Comparison of ENCODE assay signal across 8 mouse cellular contexts in the genomic region with DNA sequence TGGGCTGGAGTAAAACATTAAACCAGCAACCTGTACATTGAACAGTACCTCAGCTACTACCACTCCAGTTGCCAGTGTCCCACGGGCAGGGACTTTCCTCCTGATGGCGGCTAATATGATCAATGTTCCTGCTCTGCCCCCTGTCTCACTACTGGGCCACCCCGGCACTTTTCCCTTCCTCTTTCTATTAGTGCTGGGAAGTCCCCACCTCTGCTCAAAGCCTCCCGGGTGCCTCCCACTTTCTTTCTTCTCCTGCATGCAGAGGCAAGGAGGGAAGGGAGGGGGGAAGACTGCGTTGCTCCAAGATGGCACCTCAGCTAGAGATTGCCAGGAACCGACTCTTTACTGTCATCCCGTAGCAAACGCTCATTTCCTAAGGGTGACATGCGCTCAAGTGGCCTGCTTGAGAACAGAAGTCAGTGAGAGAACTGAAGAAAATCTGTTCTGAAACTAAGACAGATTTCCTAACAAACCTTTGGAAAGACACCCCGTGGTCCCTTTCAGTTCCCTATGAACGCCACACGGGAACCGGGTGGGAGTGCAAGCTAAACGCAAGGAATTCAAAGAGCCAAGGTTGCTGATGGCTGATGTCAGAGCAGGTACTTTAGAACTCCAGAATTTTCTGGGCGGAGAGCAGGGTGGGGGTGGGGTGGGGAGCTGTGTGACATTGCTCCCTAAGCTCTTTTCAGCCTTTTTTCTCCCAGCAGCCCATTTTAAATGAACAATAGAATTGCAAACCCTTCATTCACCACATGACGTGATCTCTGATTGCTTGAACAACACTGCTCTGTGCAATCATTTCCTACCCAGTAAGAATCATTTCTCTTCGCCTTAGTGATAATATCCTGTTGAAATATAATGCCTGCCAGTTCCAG.
DNase-seq lines count a peak whose midpoint lies in the region; ATAC-seq and TF ChIP-seq lines count a peak whose summit lies in the region.

No protein-coding gene starts in this region.

- H3K4me3 ChIP-seq in cortical plate, adult 2 months (ENCODE audit: insufficient read depth, low read length), result peak overlapping the region; percentile 42
- H3K4me3 ChIP-seq in heart, embryonic 10.5 days, result peak overlapping the region; percentile 42
- H3K4me3 ChIP-seq in kidney, embryonic 14.5 days (ENCODE audit: low read length), result peak overlapping the region; percentile 23
- peak overlapping the region in 1 of 2 experiments; percentile 32; a peak in 2 of 4 replicates for H3K4me3 ChIP-seq in liver, embryonic 14.5 days (ENCODE audit: insufficient read depth in 1 of 2, low read depth in 2 of 2, low read length in 2 of 2)

- TF ChIP-seq POLR2A in cortical plate, adult 2 months (IDR thresholded peaks at IDR 0.05; ENCODE audit: extremely low read depth, insufficient read depth, low read length), result 0 out of 2 replicates have a peak, but pooled peaks have one; percentile 25

- peak overlapping the region; percentile 83; the same call in 1 of the 2 replicates for H3K27ac ChIP-seq in cortical plate, adult 2 months (ENCODE audit: insufficient read depth, low read length)
- peak overlapping the region; percentile 82 for H3K27ac ChIP-seq in heart, embryonic 10.5 days
- peak overlapping the region; percentile 73; the same call in 1 of the 2 replicates for H3K27ac ChIP-seq in kidney, embryonic 14.5 days (ENCODE audit: low read depth, low read length)
- H3K27ac ChIP-seq in liver, embryonic 14.5 days, result no peak overlapping the region

- no peaks in the 10 kb centered on the region for H3K27me3 ChIP-seq in heart, embryonic 10.5 days (ENCODE audit: insufficient read depth, poor library complexity, severe bottlenecking)
- H3K27me3 ChIP-seq in kidney, embryonic 14.5 days (ENCODE audit: control insufficient read depth, insufficient read depth, low read length), result no peaks in the 10 kb centered on the region
- no peaks in the 10 kb centered on the region for H3K27me3 ChIP-seq in liver, embryonic 14.5 days (ENCODE audit: control insufficient read depth, insufficient read depth, low read length)

- peak overlapping the region; percentile 38 for H3K4me2 ChIP-seq in kidney, embryonic 14.5 days (replicated peaks; ENCODE audit: low read depth, low read length)
- H3K4me2 ChIP-seq in liver, embryonic 14.5 days (ENCODE audit: low read depth), result peak overlapping the region; percentile 44

- H3K9ac ChIP-seq in kidney, embryonic 14.5 days (ENCODE audit: low read depth, low read length), result peak overlapping the region; percentile 34; the same call in 1 of the 2 replicates
- no peak overlapping the region for H3K9ac ChIP-seq in liver, embryonic 14.5 days (replicated peaks)

- TF ChIP-seq CTCF in cortical plate, adult 2 months (IDR thresholded peaks at IDR 0.05; ENCODE audit: extremely low read depth, insufficient read depth, low read length), result no peak
- TF ChIP-seq CTCF in liver, embryonic 14.5 days (IDR thresholded peaks at IDR 0.05; ENCODE audit: low read depth), result no peak

- 30% methylated on average over 17 of the region's 17 CpGs for WGBS in heart, embryonic 10.5 days
- WGBS in kidney, embryonic 14.5 days, result 41% methylated on average over 17 of the region's 17 CpGs
- 22% methylated on average over 17 of the region's 17 CpGs for WGBS in liver, embryonic 14.5 days (ENCODE audit: insufficient replicate concordance)

- TF ChIP-seq EP300 in liver, embryonic 14.5 days (IDR thresholded peaks at IDR 0.05; ENCODE audit: low read depth), result no peak

- peak; percentile 75 for ATAC-seq in kidney, embryonic 14.5 days (ENCODE audit: low FRiP score, low TSS enrichment)
- no peak for ATAC-seq in liver, embryonic 14.5 days (ENCODE audit: insufficient read depth)
- peak; percentile 27; the same call in 1 of the 2 replicates for ATAC-seq in monocyte, adult 5-6 weeks (replicated peaks; ENCODE audit: insufficient number of reproducible peaks, low FRiP score, low TSS enrichment, poor library complexity, severe bottlenecking)

- H3K9me3 ChIP-seq in heart, embryonic 10.5 days, result no peaks in the 10 kb centered on the region
- no peaks in the 10 kb centered on the region for H3K9me3 ChIP-seq in kidney, embryonic 14.5 days (ENCODE audit: control insufficient read depth, low read length)
- H3K9me3 ChIP-seq in liver, embryonic 14.5 days (ENCODE audit: control insufficient read depth, low read length), result no peaks in the 10 kb centered on the region

- peak; percentile 55 to 60 for DNase-seq in right cerebral cortex, postnatal 10 days (ENCODE audit: low spot score in 2 of 2)
- no peak for DNase-seq in right cerebral cortex, postnatal 14 days
- DNase-seq in heart, embryonic 10.5 days (ENCODE audit: low spot score), result no peak
- no peak for DNase-seq in liver, embryonic 14.5 days (ENCODE audit: low read depth in 3 of 3, low spot score in 3 of 3)
- DNase-seq in gastrocnemius, adult 8-10 months (ENCODE audit: low spot score in 2 of 2), result no peak

- H3K4me1 ChIP-seq in cortical plate, adult 2 months (ENCODE audit: control insufficient read depth, insufficient read depth, low read length), result no peaks in the 10 kb centered on the region
- H3K4me1 ChIP-seq in heart, embryonic 10.5 days, result no peaks in the 10 kb centered on the region
- H3K4me1 ChIP-seq in kidney, embryonic 14.5 days (ENCODE audit: control insufficient read depth, insufficient read depth, low read length), result no peaks in the 10 kb centered on the region
- no peaks in the 10 kb centered on the region for H3K4me1 ChIP-seq in liver, embryonic 14.5 days (replicated peaks; ENCODE audit: control insufficient read depth in 2 of 2, insufficient read depth in 2 of 2, low read length in 1 of 2)

- H3K36me3 ChIP-seq in heart, embryonic 10.5 days, result no peaks in the 10 kb centered on the region
- H3K36me3 ChIP-seq in kidney, embryonic 14.5 days (ENCODE audit: control insufficient read depth, insufficient read depth, low read length), result no peaks in the 10 kb centered on the region
- no peaks in the 10 kb centered on the region for H3K36me3 ChIP-seq in liver, embryonic 14.5 days (replicated peaks; ENCODE audit: control insufficient read depth, insufficient read depth, low read depth)

Comparison
In these comparisons a context has a peak if more than half of its experiments do, and no peak if none do; other contexts are left out.
1. DNase-seq: peak in right cerebral cortex, postnatal 10 days (2 of 2); none in right cerebral cortex, postnatal 14 days (single experiment), heart, embryonic 10.5 days (single experiment), liver, embryonic 14.5 days (0 of 3) and gastrocnemius, adult 8-10 months (0 of 2).